Mouse (Mus musculus): ENCODE data around the gene Ptcd3. TPM values are rescaled to one million over a fixed set of nuclear protein-coding genes. Genes with fewer than 3 reads are reported as not detected.
"Not testable (repeated sequence)": the region's sequence is repeated elsewhere in the genome, so short reads cannot be mapped to it uniquely, and the experiment has no call there.

The Ptcd3 gene
- 100 to 1,000 TPM; 112 to 114 TPM for total RNA-seq (2021)

- DNase-seq, result peak; percentile 93 to 96
- intact Hi-C loops (cut with DNase I), result loop anchor here (5.0 kb wide), 1 partner anchor 259 kb away; no protein-coding TSS in a partner anchor
Observed at GRCm38 (mm10) chr6:71908481-71909381, at the start of gene Ptcd3, which contains the start of gene Polr1a. Ptcd3 (minus strand) TSS chr6:71908750. Polr1a (plus strand) TSS chr6:71909053.

GRCm38 (mm10) chr6:71951192-71951591 is 42.6 kb upstream of the Ptcd3 start:
- intact Hi-C loops (cut with DNase I), result no loop called here
- no peak for DNase-seq

GRCm38 (mm10) chr6:71950592-71950991 is 42.0 kb upstream of the Ptcd3 start:
- DNase-seq, result peak; percentile 63 to 72
- intact Hi-C loops (cut with DNase I), result no loop called here

GRCm38 (mm10) chr6:71949721-71950120 is 41.2 kb upstream of the Ptcd3 start:
- DNase-seq, result peak in 1 of 2 experiments; percentile 42
- intact Hi-C loops (cut with DNase I), result no loop called here

GRCm38 (mm10) chr6:71946121-71946520 is 37.6 kb upstream of the Ptcd3 start:
- no peak for DNase-seq
- intact Hi-C loops (cut with DNase I), result no loop called here

GRCm38 (mm10) chr6:71945101-71945500 is 36.6 kb upstream of the Ptcd3 start:
- no peak for DNase-seq
- intact Hi-C loops (cut with DNase I), result no loop called here

GRCm38 (mm10) chr6:71940912-71941311 is 32.4 kb upstream of the Ptcd3 start:
- DNase-seq, result no peak
- intact Hi-C loops (cut with DNase I), result loop anchor here (5.0 kb wide), 1 partner anchor 36 kb away; no protein-coding TSS in a partner anchor

GRCm38 (mm10) chr6:71935737-71936136 is 27.2 kb upstream of the Ptcd3 start:
- DNase-seq, result peak; percentile 48 to 54
- intact Hi-C loops (cut with DNase I), result no loop called here

- intact Hi-C loops (cut with DNase I), result loop anchor here (5.0 kb wide), 1 partner anchor 163 kb away; the partner anchor contains the start of gene St3gal5
- peak; percentile 68 to 74 for DNase-seq
Observed at GRCm38 (mm10) chr6:71934081-71934556, 25.6 kb upstream of the Ptcd3 start.

GRCm38 (mm10) chr6:71932347-71932746 is 23.8 kb upstream of the Ptcd3 start:
- intact Hi-C loops (cut with DNase I), result loop anchor here (5.0 kb wide), 1 partner anchor 165 kb away; the partner anchor contains the start of gene St3gal5
- DNase-seq, result no peak

- intact Hi-C loops (cut with DNase I), result loop anchor here (5.0 kb wide), 1 partner anchor 166 kb away; the partner anchor contains the start of gene St3gal5
- no peak for DNase-seq
Observed at GRCm38 (mm10) chr6:71930830-71931437, 22.4 kb upstream of the Ptcd3 start.

- intact Hi-C loops (cut with DNase I), result loop anchor here (5.0 kb wide), 1 partner anchor 167 kb away; the partner anchor contains the start of gene St3gal5
- DNase-seq, result no peak
Observed at GRCm38 (mm10) chr6:71930053-71930452, 21.5 kb upstream of the Ptcd3 start.

GRCm38 (mm10) chr6:71927911-71928310 is 19.4 kb upstream of the Ptcd3 start:
- DNase-seq, result peak; percentile 74 to 84
- intact Hi-C loops (cut with DNase I), result loop anchor here (1.0 to 5.0 kb wide), 3 partner anchors 234 to 334 kb away; no protein-coding TSS in a partner anchor

- DNase-seq, result not testable (repeated sequence)
- intact Hi-C loops (cut with DNase I), result loop anchor here (5.0 kb wide), 1 partner anchor 337 kb away; no protein-coding TSS in a partner anchor
Observed at GRCm38 (mm10) chr6:71925233-71925632, 16.7 kb upstream of the Ptcd3 start.

GRCm38 (mm10) chr6:71920752-71921151 is 12.2 kb upstream of the Ptcd3 start:
- intact Hi-C loops (cut with DNase I), result no loop called here
- DNase-seq, result no peak

- intact Hi-C loops (cut with DNase I), result no loop called here
- peak in 1 of 2 experiments; percentile 40 for DNase-seq
Observed at GRCm38 (mm10) chr6:71911686-71912450, 3.3 kb upstream of the Ptcd3 start.

- no peak for DNase-seq
- intact Hi-C loops (cut with DNase I), result loop anchor here (5.0 kb wide), 1 partner anchor 257 kb away; no protein-coding TSS in a partner anchor
Observed at GRCm38 (mm10) chr6:71909840-71910239, 1.3 kb upstream of the Ptcd3 start.

GRCm38 (mm10) chr6:71909384-71909783 is 834 bp upstream of the Ptcd3 start:
- no peak for DNase-seq
- intact Hi-C loops (cut with DNase I), result loop anchor here (5.0 kb wide), 1 partner anchor 258 kb away; no protein-coding TSS in a partner anchor

- intact Hi-C loops (cut with DNase I), result loop anchor here (5.0 kb wide), 1 partner anchor 260 kb away; no protein-coding TSS in a partner anchor
- no peak for DNase-seq
Observed at GRCm38 (mm10) chr6:71907702-71908235, 781 bp downstream of the Ptcd3 start.

GRCm38 (mm10) chr6:71893263-71893662 is 15.3 kb downstream of the Ptcd3 start:
- DNase-seq, result no peak
- intact Hi-C loops (cut with DNase I), result loop anchor here (5.0 kb wide), 1 partner anchor 36 kb away; no protein-coding TSS in a partner anchor
